Mouse (Mus musculus) heart, postnatal 0 days (tissue): ENCODE measurements around the gene Twf2.

ENCODE experiments used
- CTCF ChIP-seq: IDR thresholded peaks from 2 replicates; pipeline ENCODE4 v1.5.1; 2016; ENCODE audit warnings: antibody characterized with exemption, control low read depth, low read depth
- EP300 ChIP-seq: IDR thresholded peaks from 2 replicates; pipeline ENCODE4 v1.6.1; 2016; ENCODE audit warnings: antibody characterized with exemption, low read depth

DNA sequence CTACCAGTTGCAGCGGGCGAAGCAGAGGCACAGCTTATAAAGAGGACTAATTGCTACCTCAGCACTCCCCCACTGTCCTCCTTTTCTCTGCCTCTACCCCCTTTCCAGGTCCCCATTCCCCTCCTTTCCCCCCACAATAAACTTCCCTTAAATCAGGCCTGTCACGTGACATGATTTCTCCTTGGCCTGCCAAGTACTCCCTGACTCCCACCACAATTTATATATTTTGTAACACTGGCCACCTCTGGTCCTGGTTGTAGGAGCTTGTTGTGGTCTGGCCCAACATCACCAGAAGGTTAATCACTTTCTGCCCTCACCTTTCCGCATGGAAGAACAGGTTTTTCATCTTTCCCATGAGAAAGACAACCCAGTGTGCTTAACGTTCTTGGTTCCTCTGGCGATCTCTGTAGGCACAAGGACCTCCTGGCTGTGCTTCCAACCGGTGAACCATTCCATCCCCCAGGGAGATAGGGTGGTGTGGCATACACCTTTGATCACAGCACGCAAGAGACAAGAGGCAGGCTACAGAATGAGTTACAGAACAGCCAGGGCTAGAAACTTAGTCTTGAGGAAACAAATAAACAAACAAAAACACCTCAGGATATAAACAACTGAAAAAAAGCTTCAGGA, 18.1 kb downstream of the Twf2 start:
- TF ChIP-seq CTCF (no peak), EP300 (no peak)
